Mouse (Mus musculus): ENCODE results near the gene Ldlr.
A peak's percentile ranks its signal among the peaks of the same experiment; 100 is the strongest.

Gene Ldlr

GRCm38 (mm10) chr9:21725224-21726121 lies 2.2 kb downstream of the Ldlr start:
- DNase-seq (ENCODE audit: low spot score) = no peak

- DNase-seq (ENCODE audit: low spot score) = no peak
Measured at GRCm38 (mm10) chr9:21726218-21726975, 3.1 kb downstream of the Ldlr start.

- DNase-seq (ENCODE audit: low spot score) = no peak
Measured at GRCm38 (mm10) chr9:21728261-21728832, 5.1 kb downstream of the Ldlr start.

GRCm38 (mm10) chr9:21729264-21729663 lies 6.0 kb downstream of the Ldlr start:
- no peak for DNase-seq (ENCODE audit: low spot score)

- no peak for DNase-seq (ENCODE audit: low spot score)
Measured at GRCm38 (mm10) chr9:21732288-21732687, 9.0 kb downstream of the Ldlr start.

GRCm38 (mm10) chr9:21733446-21733845 lies 10.2 kb downstream of the Ldlr start:
- no peak for DNase-seq (ENCODE audit: low spot score)

GRCm38 (mm10) chr9:21733989-21734388 lies 10.7 kb downstream of the Ldlr start:
- DNase-seq (ENCODE audit: low spot score) = no peak

GRCm38 (mm10) chr9:21735126-21735525 lies 11.8 kb downstream of the Ldlr start:
- DNase-seq (ENCODE audit: low spot score) = no peak

- DNase-seq (ENCODE audit: low spot score) = no peak
Measured at GRCm38 (mm10) chr9:21736580-21736979, 13.3 kb downstream of the Ldlr start.

GRCm38 (mm10) chr9:21737188-21737587 lies 13.9 kb downstream of the Ldlr start:
- peak; percentile 29 for DNase-seq (ENCODE audit: low spot score)

GRCm38 (mm10) chr9:21738776-21739175 lies 15.5 kb downstream of the Ldlr start:
- no peak for DNase-seq (ENCODE audit: low spot score)

- DNase-seq (ENCODE audit: low spot score) = no peak
Measured at GRCm38 (mm10) chr9:21740427-21740826, 17.1 kb downstream of the Ldlr start.

- no peak for DNase-seq (ENCODE audit: low spot score)
Measured at GRCm38 (mm10) chr9:21741514-21741913, 18.2 kb downstream of the Ldlr start.

GRCm38 (mm10) chr9:21747238-21747774 lies 24.0 kb downstream of the Ldlr start:
- no peak for DNase-seq (ENCODE audit: low spot score)

GRCm38 (mm10) chr9:21748033-21748432 lies 24.8 kb downstream of the Ldlr start:
- no peak for DNase-seq (ENCODE audit: low spot score)

GRCm38 (mm10) chr9:21748491-21748890 lies 25.2 kb downstream of the Ldlr start:
- no peak for DNase-seq (ENCODE audit: low spot score)

- DNase-seq (ENCODE audit: low spot score) = no peak
Measured at GRCm38 (mm10) chr9:21749382-21750118, 26.3 kb downstream of the Ldlr start.

GRCm38 (mm10) chr9:21750370-21750769 lies 27.1 kb downstream of the Ldlr start:
- DNase-seq (ENCODE audit: low spot score) = no peak

GRCm38 (mm10) chr9:21751347-21751746 lies 28.1 kb downstream of the Ldlr start:
- no peak for DNase-seq (ENCODE audit: low spot score)

- DNase-seq (ENCODE audit: low spot score) = no peak
Measured at GRCm38 (mm10) chr9:21752252-21752792, 29.0 kb downstream of the Ldlr start.

GRCm38 (mm10) chr9:21754003-21754402 lies 30.7 kb downstream of the Ldlr start:
- peak; percentile 30 for DNase-seq (ENCODE audit: low spot score)

Measured in layer of hippocampus, adult 11-12 months (tissue).